Mouse (Mus musculus) embryo, embryonic 10 days (tissue): ENCODE measurements at regions not wholly inside any gene's neighbourhood (a gene's known extent, or its start where the extent isn't known, plus 50 kb on each side); places are given as distances from the start of the nearest gene placed in this dataset.

ENCODE experiments used
- DNase-seq: peaks from one replicate; pipeline ENCODE4 v3.0.0-alpha.2; 2015; ENCODE audit warnings: low spot score

GRCm38 (mm10) chr9:23025247-23025646 is 197.6 kb upstream of the Bmper start:
- DNase-seq, result no peak

GRCm38 (mm10) chr9:23027377-23028313 is 195.2 kb upstream of the Bmper start:
- peak; percentile 89 for DNase-seq

GRCm38 (mm10) chr9:23029421-23029820 is 193.5 kb upstream of the Bmper start:
- no peak for DNase-seq

GRCm38 (mm10) chr9:23030138-23030537 is 192.7 kb upstream of the Bmper start:
- DNase-seq, result no peak

GRCm38 (mm10) chr9:23030546-23030945 is 192.3 kb upstream of the Bmper start:
- no peak for DNase-seq

GRCm38 (mm10) chr9:23031916-23032315 is 191.0 kb upstream of the Bmper start:
- DNase-seq, result no peak

GRCm38 (mm10) chr9:23035306-23035705 is 187.6 kb upstream of the Bmper start:
- no peak for DNase-seq

GRCm38 (mm10) chr9:23035901-23036610 is 186.8 kb upstream of the Bmper start:
- peak; percentile 53 for DNase-seq

- DNase-seq, result no peak
These were observed 185.4 kb upstream of the Bmper start for GRCm38 (mm10) chr9:23037513-23037914.

GRCm38 (mm10) chr9:23039588-23039987 is 183.3 kb upstream of the Bmper start:
- no peak for DNase-seq

GRCm38 (mm10) chr9:23041025-23041424 is 181.9 kb upstream of the Bmper start:
- no peak for DNase-seq

- peak; percentile 20 for DNase-seq
These were observed 181.1 kb upstream of the Bmper start for GRCm38 (mm10) chr9:23041537-23042472.

GRCm38 (mm10) chr9:23043006-23043405 is 179.9 kb upstream of the Bmper start:
- no peak for DNase-seq

GRCm38 (mm10) chr9:23045486-23045885 is 177.4 kb upstream of the Bmper start:
- no peak for DNase-seq

- DNase-seq, result no peak
These were observed 172.1 kb upstream of the Bmper start for GRCm38 (mm10) chr9:23050751-23051150.

GRCm38 (mm10) chr9:23059526-23059925 is 163.3 kb upstream of the Bmper start:
- no peak for DNase-seq

GRCm38 (mm10) chr9:23060526-23060925 is 162.3 kb upstream of the Bmper start:
- DNase-seq, result peak; percentile 17

GRCm38 (mm10) chr9:23061179-23061929 is 161.5 kb upstream of the Bmper start:
- peak; percentile 49 for DNase-seq

- no peak for DNase-seq
These were observed 160.7 kb upstream of the Bmper start for GRCm38 (mm10) chr9:23062057-23062655.

- no peak for DNase-seq
These were observed 160.0 kb upstream of the Bmper start for GRCm38 (mm10) chr9:23062656-23063444.
